Mouse (Mus musculus): Measurements from ENCODE around the gene Kcnmb3.

DNA sequence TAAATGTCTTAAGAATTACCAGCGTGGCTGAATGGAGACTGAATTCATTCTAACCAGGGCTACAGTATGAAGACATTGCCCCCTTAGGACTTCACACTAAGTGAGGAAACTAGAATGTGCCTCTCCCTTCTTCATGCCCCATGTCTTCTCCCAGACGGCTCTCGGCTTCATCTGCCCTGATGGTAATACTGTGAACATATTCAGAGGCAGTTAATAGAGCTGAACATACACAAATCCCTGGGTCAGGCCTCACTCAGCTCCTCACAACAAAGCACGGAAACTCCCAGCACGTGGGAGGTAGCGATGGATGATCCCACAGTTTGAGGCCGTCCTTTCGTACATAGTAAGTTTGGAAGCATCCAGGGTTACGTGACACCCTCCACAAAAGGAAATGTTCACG lies 18.8 kb downstream of the Kcnmb3 start:
- TF ChIP-seq CTCF (conservative IDR thresholded peaks at IDR 0.05; ENCODE audit: low read length), result no peak
- no peak for TF ChIP-seq POU5F1 (IDR thresholded peaks at IDR 0.05; ENCODE audit: borderline replicate concordance, low read length)
